Mouse (Mus musculus) midbrain, embryonic 12.5 days (tissue): Measurements from ENCODE around the gene Olfr750. TPM values are rescaled to one million over a fixed set of nuclear protein-coding genes. Genes with fewer than 3 reads are reported as not detected.
"Not testable (repeated sequence)": the region's sequence is repeated elsewhere in the genome, so short reads cannot be mapped to it uniquely, and the experiment has no call there.

Experiments
- ATAC-seq: fragments of 200-750 bp; cut with Nextera tagmentation; 2 replicates; pipeline ENCODE4 v1.8.0; 2017; ENCODE audit warnings: low read depth, moderate TSS enrichment, moderate library complexity; ENCODE audit not compliant: low FRiP score
- H3K27ac ChIP-seq: fragments of 300-500 bp; sonication (generic); replicated peaks from 2 replicates; pipeline ENCODE4 v1.5.1; 2016; ENCODE audit warnings: mild to moderate bottlenecking
- H3K27me3 ChIP-seq: fragments of 300-500 bp; sonication (generic); 2 replicates; pipeline ENCODE4 v1.6.1; 2016; ENCODE audit warnings: mild to moderate bottlenecking
- H3K36me3 ChIP-seq: fragments of 300-500 bp; sonication (generic); 2 replicates; pipeline ENCODE4 v1.6.1; 2016
- H3K4me1 ChIP-seq: fragments of 300-500 bp; sonication (generic); 2 replicates; pipeline ENCODE4 v1.6.1; 2016
- H3K4me2 ChIP-seq: fragments of 300-500 bp; sonication (generic); replicated peaks from 2 replicates; pipeline ENCODE4 v1.6.1; 2016; ENCODE audit warnings: mild to moderate bottlenecking, moderate library complexity
- H3K4me3 ChIP-seq: fragments of 300-500 bp; sonication (generic); 2 replicates; pipeline ENCODE4 v1.5.1; 2016; ENCODE audit warnings: mild to moderate bottlenecking
- H3K9ac ChIP-seq: fragments of 300-500 bp; sonication (generic); replicated peaks from 2 replicates; pipeline ENCODE4 v1.6.1; 2016; ENCODE audit warnings: mild to moderate bottlenecking, moderate library complexity
- H3K9me3 ChIP-seq: fragments of 300-500 bp; sonication (generic); 2 replicates; pipeline ENCODE4 v1.6.1; 2016; ENCODE audit warnings: mild to moderate bottlenecking
- WGBS: fragments of 180-500 bp; shearing (Covaris S2); methylation state at CpG from one replicate; pipeline ENCODE4 v1.1.7; 2016; 5-methylcytosine and 5-hydroxymethylcytosine counted together
- polyA plus RNA-seq: library from polyadenylated mRNA; unstranded; fragments of >200 nt; fragmentation: Nextera tagmentation; extraction: Ambion mirVana; gene quantifications from 2 replicates; pipeline ENCODE4 v1.2.1, GENCODE M21; 2016

Olfr750 gene
- polyA plus RNA-seq = 0.03 TPM in 1 of 2 replicates, not detected in the other

- H3K4me2 ChIP-seq = no peak within 1 kb of the TSS
- 90% methylated on average over 3 of the region's 3 CpGs for WGBS
- no peaks in the 10 kb centered on the region for H3K4me1 ChIP-seq
- H3K9ac ChIP-seq = no peak within 1 kb of the TSS
- no peaks in the 10 kb centered on the region for H3K9me3 ChIP-seq
- no peaks in the 10 kb centered on the region for H3K27me3 ChIP-seq
- no peak within 1 kb of the TSS for H3K27ac ChIP-seq
- no peak for ATAC-seq
- H3K4me3 ChIP-seq = no peak within 1 kb of the TSS
- H3K36me3 ChIP-seq = no peaks in the 10 kb centered on the region
Observed at GRCm38 (mm10) chr14:51074335-51074734, at the start of gene Olfr750. Olfr750 (minus strand) TSS chr14:51074435.

DNA sequence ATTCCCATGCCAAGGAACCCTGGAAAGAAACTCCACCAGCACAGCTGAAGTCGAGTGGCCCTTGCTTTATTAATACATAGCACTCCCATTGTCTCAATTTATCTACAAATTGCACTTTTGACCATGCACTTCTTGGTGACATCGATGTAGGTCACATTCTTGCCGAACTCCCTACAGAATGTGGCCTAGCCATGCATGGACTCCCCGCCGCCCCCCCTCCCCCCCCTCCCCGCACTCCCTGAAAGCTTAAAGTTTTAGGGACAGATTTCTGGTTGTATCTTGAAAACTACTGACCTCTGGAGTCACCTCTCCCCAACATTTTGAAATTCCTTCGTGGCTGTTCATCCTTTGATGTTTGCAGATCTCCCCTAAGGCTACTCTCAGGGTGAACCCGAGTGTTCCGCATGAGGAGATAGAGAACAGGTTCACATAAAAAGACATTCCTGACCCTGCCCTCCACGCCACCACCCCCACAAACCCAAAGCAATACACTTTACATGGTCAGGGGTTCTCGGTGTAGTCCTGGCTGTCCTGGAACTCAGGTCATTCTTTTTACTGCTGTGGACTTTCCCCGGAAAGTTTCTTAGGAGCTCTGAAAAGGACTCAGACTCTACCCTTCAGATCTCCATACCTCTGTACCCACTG lies 39.8 kb upstream of the Olfr750 start, which contains the start of gene Eddm3b:
Gene Eddm3b, plus strand, starts transcription at position 511 of the 645 bp plus-strand sequence.
- Histone ChIP-seq H3K4me1 (no peaks in the 10 kb centered on the region), H3K27me3 (no peaks in the 10 kb centered on the region), H3K9ac (no peak within 1 kb of the TSS), H3K9me3 (0 out of 2 replicates have a peak, but pooled peaks cover 4% of the 10 kb centered on the region), H3K4me2 (no peak within 1 kb of the TSS; the same call in 1 of the 2 replicates), H3K4me3 (no peak within 1 kb of the TSS), H3K27ac (no peak within 1 kb of the TSS), H3K36me3 (no peaks in the 10 kb centered on the region)
- 46% methylated on average over 12 of the region's 12 CpGs for WGBS
- ATAC-seq = no peak

DNA sequence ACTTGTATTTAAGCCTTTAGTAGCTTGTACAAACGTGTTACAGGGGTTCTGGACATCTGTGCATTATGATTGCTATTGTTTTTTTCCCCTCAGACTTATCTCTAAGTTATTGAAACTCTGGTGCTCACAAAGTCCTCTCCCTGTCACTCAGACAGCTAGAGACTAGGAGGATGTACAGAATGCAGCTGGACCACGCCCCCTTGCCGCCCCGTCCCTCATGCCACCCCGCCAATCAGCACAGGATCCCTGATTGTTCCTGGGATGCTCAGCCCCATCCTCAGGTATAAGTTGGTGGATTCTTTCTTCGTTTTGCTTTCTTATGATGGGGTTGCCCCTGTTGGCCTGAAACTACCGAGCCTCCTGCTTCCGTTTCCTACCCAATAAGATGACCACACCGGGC lies 39.2 kb upstream of the Olfr750 start:
- WGBS = 26% methylated on average over 9 of the region's 9 CpGs
- Histone ChIP-seq H3K36me3 (no peaks in the 10 kb centered on the region), H3K4me3 (no peak overlapping the region), H3K27me3 (no peaks in the 10 kb centered on the region), H3K9me3 (no peaks in the 10 kb centered on the region), H3K27ac (no peak overlapping the region), H3K9ac (no peak overlapping the region), H3K4me2 (no peak overlapping the region; the same call in 1 of the 2 replicates), H3K4me1 (no peaks in the 10 kb centered on the region)
- ATAC-seq = no peak

GRCm38 (mm10) chr14:51111966-51112365 lies 37.7 kb upstream of the Olfr750 start:
- Histone ChIP-seq H3K27me3 (no peaks in the 10 kb centered on the region), H3K4me2 (no peak overlapping the region), H3K36me3 (no peaks in the 10 kb centered on the region), H3K4me1 (no peaks in the 10 kb centered on the region), H3K9ac (no peak overlapping the region), H3K9me3 (no peaks in the 10 kb centered on the region), H3K4me3 (no peak overlapping the region), H3K27ac (no peak overlapping the region)
- ATAC-seq = no peak
- WGBS = 76% methylated on average over 3 of the region's 3 CpGs

DNA sequence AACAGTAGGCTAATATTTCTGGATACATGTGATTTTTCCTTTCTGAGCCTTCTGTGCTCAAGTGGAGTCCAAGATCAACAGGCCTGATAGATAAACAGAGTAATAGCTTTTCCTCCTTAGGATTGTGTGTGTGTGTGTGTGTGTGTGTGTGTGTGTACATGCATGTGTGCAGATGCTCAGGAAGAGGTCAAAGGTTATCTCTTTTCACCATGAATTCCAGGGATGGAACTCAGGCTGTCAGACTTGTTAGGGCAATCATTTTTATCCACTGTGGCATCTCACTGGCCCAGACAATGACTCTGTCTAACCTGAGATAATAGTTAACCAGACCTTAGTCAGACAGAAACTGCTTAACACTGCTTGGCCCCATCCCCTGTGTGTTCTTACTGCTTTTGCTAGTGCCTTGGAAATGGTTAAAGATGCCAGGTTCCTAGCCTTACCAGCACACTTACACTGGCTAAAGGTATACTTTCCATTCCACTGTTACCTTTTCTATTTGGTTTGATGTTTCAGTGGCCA lies 32.3 kb upstream of the Olfr750 start:
- Histone ChIP-seq H3K36me3 (no peaks in the 10 kb centered on the region), H3K4me2 (no peak overlapping the region), H3K4me3 (no peak overlapping the region), H3K27me3 (no peaks in the 10 kb centered on the region), H3K4me1 (no peaks in the 10 kb centered on the region), H3K9ac (no peak overlapping the region), H3K27ac (no peak overlapping the region), H3K9me3 (no peaks in the 10 kb centered on the region)
- no peak for ATAC-seq

DNA sequence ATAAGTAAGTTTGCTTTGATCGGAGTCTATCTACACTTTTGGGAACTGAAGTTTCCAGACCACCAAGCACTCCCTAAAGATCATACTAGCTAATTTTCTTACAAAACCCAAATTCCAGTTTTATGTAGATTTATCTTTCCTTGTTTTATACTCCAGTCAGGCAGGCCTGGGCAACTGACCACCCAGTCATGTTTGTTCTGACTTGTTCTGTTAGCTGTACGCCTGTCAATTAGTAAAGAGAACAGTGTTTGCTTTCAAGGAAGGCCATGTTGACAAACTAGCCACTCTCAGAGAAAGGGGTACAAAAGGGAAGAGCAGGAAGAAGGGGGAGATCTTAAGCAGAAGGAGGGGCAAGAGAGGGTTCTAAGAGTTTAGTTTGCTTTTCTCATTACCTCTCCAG lies 30.1 kb upstream of the Olfr750 start:
- Histone ChIP-seq H3K36me3 (no peaks in the 10 kb centered on the region), H3K27ac (no peak overlapping the region), H3K4me1 (no peaks in the 10 kb centered on the region), H3K4me3 (no peak overlapping the region), H3K9me3 (no peaks in the 10 kb centered on the region), H3K9ac (no peak overlapping the region), H3K27me3 (no peaks in the 10 kb centered on the region), H3K4me2 (no peak overlapping the region)
- ATAC-seq = no peak
- WGBS = 84% methylated on average over 2 of the region's 2 CpGs

GRCm38 (mm10) chr14:51103217-51103616 lies 29.0 kb upstream of the Olfr750 start:
- Histone ChIP-seq H3K9me3 (no peaks in the 10 kb centered on the region), H3K4me1 (no peaks in the 10 kb centered on the region), H3K4me3 (no peak overlapping the region), H3K27me3 (no peaks in the 10 kb centered on the region), H3K36me3 (no peaks in the 10 kb centered on the region), H3K4me2 (no peak overlapping the region), H3K27ac (no peak overlapping the region), H3K9ac (no peak overlapping the region)
- 59% methylated on average over 3 of the region's 3 CpGs for WGBS
- ATAC-seq = peak; percentile 42; the same call in 1 of the 2 replicates

DNA sequence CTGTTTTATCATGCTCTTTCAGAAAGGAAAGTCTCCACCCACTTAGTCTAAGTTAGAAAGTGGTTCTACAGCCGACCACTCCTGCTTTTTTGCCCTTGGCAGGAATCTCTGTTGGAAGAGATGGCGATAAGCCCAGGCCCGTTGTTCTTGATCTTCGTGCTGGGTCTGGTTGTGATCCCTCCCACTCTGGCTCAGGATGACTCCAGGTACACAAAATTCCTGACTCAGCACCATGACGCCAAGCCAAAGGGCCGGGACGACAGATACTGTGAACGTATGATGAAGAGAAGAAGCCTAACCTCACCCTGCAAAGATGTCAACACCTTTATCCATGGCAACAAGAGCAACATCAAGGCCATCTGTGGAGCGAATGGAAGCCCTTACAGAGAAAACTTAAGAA lies 27.0 kb upstream of the Olfr750 start:
- Histone ChIP-seq H3K4me1 (no peaks in the 10 kb centered on the region), H3K4me2 (no peak overlapping the region), H3K4me3 (no peak overlapping the region), H3K9ac (no peak overlapping the region), H3K27me3 (no peaks in the 10 kb centered on the region), H3K27ac (no peak overlapping the region), H3K9me3 (no peaks in the 10 kb centered on the region), H3K36me3 (no peaks in the 10 kb centered on the region)
- no peak for ATAC-seq
- 85% methylated on average over 9 of the region's 9 CpGs for WGBS

- no peaks in the 10 kb centered on the region for H3K27me3 ChIP-seq
- H3K9ac ChIP-seq = no peak overlapping the region
- no peaks in the 10 kb centered on the region for H3K9me3 ChIP-seq
- 95% methylated on average over 11 of the region's 11 CpGs for WGBS
- no peaks in the 10 kb centered on the region for H3K4me1 ChIP-seq
- no peak overlapping the region for H3K4me3 ChIP-seq
- no peak for ATAC-seq
- H3K4me2 ChIP-seq = no peak overlapping the region
- no peaks in the 10 kb centered on the region for H3K36me3 ChIP-seq
- no peak overlapping the region for H3K27ac ChIP-seq
Observed at GRCm38 (mm10) chr14:51098921-51099320, 24.7 kb upstream of the Olfr750 start.

- not testable (repeated sequence) for H3K4me1 ChIP-seq, H3K4me2 ChIP-seq, H3K27ac ChIP-seq, H3K27me3 ChIP-seq, H3K36me3 ChIP-seq, H3K9ac ChIP-seq, H3K4me3 ChIP-seq, H3K9me3 ChIP-seq
- 54% methylated on average over 1 of the region's 1 CpGs for WGBS
- peak; percentile 45 for ATAC-seq
Observed at GRCm38 (mm10) chr14:51098300-51098699, 24.1 kb upstream of the Olfr750 start.

DNA sequence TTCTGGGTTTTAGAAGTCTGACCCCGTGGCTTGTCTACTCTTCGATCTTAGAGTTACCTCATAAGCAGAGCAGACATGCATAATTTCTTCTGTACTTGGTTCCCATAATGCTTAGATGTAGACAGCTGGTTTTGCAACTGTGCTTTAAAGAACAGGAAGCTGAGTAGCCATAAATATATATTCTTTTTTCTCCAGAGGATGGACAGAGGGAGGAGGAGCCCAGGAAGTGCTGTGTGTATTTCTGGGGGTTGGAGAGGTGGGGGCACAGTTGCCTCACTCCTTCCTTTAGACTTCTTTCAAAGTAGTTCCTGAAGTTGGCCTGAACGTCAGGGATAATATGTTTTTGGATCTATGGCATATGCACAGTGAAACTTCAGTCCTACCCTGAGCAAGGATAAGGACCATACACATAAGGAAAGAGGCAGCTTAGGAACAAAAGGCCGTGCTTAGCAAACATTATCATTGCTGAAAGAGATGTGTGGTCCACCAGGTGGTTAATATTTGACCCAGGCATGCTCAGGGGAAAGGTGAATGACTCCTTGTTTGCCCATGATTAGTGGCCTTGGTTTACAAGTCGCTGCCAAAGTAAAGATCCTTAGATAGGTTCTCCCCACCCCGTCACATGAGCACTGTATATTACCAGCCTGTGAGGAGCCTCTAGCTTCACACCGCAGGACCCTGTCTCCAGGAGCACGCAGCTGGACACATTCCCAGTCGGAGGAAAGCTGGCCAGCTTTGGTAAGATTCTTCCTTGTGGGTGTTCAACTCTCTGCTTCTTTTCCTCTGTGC lies 21.7 kb upstream of the Olfr750 start:
- Histone ChIP-seq H3K27ac (no peak overlapping the region), H3K4me2 (no peak overlapping the region), H3K4me1 (no peaks in the 10 kb centered on the region), H3K4me3 (no peak overlapping the region), H3K36me3 (no peaks in the 10 kb centered on the region), H3K9ac (no peak overlapping the region), H3K27me3 (peaks cover 15% of the 10 kb centered on the region), H3K9me3 (no peaks in the 10 kb centered on the region)
- no peak for ATAC-seq
- WGBS = 74% methylated on average over 9 of the region's 9 CpGs

GRCm38 (mm10) chr14:51094921-51095320 lies 20.7 kb upstream of the Olfr750 start:
- Histone ChIP-seq H3K9ac (no peak overlapping the region), H3K4me3 (no peak overlapping the region), H3K4me1 (no peaks in the 10 kb centered on the region), H3K36me3 (no peaks in the 10 kb centered on the region), H3K4me2 (no peak overlapping the region), H3K27ac (no peak overlapping the region), H3K27me3 (peaks cover 17% of the 10 kb centered on the region), H3K9me3 (no peaks in the 10 kb centered on the region)
- 76% methylated on average over 9 of the region's 9 CpGs for WGBS
- ATAC-seq = no peak
